10 mouse cellular contexts compared by ENCODE assay signal in genomic region chr19:40570726-40571125, GRCm38 (mm10). TPM values are rescaled to one million over a fixed set of nuclear protein-coding genes. Genes with fewer than 3 reads are reported as not detected.
DNase-seq lines count a peak whose midpoint lies in the region; ATAC-seq lines count a peak whose summit lies in the region.
"Had no signal": no experiment of that assay in that cellular context is flagged by ENCODE, and none has a peak within 500 bp of the region (broad histone marks: within the 10 kb centered on the region; RNA-seq: fewer than 3 reads in every experiment).

No protein-coding gene starts in this region.

- peaks cover 15% of the 10 kb centered on the region for H3K9me3 ChIP-seq in intestine, embryonic 14.5 days (ENCODE audit: control insufficient read depth, low read length)

- H3K4me2 ChIP-seq in intestine, embryonic 14.5 days (ENCODE audit: low read length) = no peak overlapping the region
- H3K4me2 ChIP-seq: forebrain, embryonic 15.5 days; lung, embryonic 14.5 days had no signal

- peak; percentile 70 for DNase-seq in ovary, adult 18-20 months (ENCODE audit: low spot score)
- DNase-seq in ovary, postnatal 14 days (ENCODE audit: low spot score) = no peak
- DNase-seq in intestine, embryonic 14.5 days (ENCODE audit: low spot score) = no peak
- DNase-seq in kidney, postnatal 25 days = peak; percentile 79 to 87
- no peak for DNase-seq in thymus, postnatal 0 days (ENCODE audit: low spot score)
- DNase-seq in left cerebral cortex, postnatal 14 days (ENCODE audit: low spot score in 2 of 2) = no peak
- no peak for DNase-seq in layer of hippocampus, adult 11-12 months (ENCODE audit: low spot score)
- DNase-seq: lung, embryonic 14.5 days; retina, postnatal 1 day had no signal

- ATAC-seq in intestine, embryonic 14.5 days (replicated peaks; ENCODE audit: low FRiP score, low TSS enrichment, low read depth) = peak; percentile 73; the same call in 1 of the 2 replicates
- ATAC-seq: forebrain, embryonic 15.5 days had no signal

- H3K9ac ChIP-seq in intestine, embryonic 14.5 days (ENCODE audit: low read length) = no peak overlapping the region
- H3K9ac ChIP-seq: forebrain, embryonic 15.5 days; lung, embryonic 14.5 days had no signal

- no peaks in the 10 kb centered on the region for H3K4me1 ChIP-seq in intestine, embryonic 14.5 days (replicated peaks; ENCODE audit: control insufficient read depth, insufficient read depth, low read length)
- H3K4me1 ChIP-seq: forebrain, embryonic 15.5 days had no signal

- no peaks in the 10 kb centered on the region for H3K27me3 ChIP-seq in intestine, embryonic 14.5 days (replicated peaks; ENCODE audit: control insufficient read depth, insufficient read depth, low read length)
- H3K27me3 ChIP-seq: forebrain, embryonic 15.5 days had no signal

- no peak overlapping the region for H3K4me3 ChIP-seq in intestine, embryonic 14.5 days (ENCODE audit: low read depth, low read length)
- H3K4me3 ChIP-seq: forebrain, embryonic 15.5 days had no signal

- WGBS in intestine, embryonic 14.5 days = 79% methylated on average over 9 of the region's 9 CpGs

- no peak overlapping the region for H3K27ac ChIP-seq in intestine, embryonic 14.5 days (ENCODE audit: low read depth)
- H3K27ac ChIP-seq: forebrain, embryonic 15.5 days had no signal

- intact Hi-C loops in left cerebral cortex, postnatal 14 days (cut with DNase I) = no loop called here

- H3K36me3 ChIP-seq in intestine, embryonic 14.5 days (ENCODE audit: control insufficient read depth, insufficient read depth, low read length) = peaks cover 94% of the 10 kb centered on the region

RNA-seq across cellular contexts. Expression of gene Aldh18a1, which starts 17.5 kb away (rescaled TPM):
- 119 and 127 TPM in 2 replicates for polyA plus RNA-seq in intestine, embryonic 14.5 days (2014; fragmentation: Nextera tagmentation; extraction: Ambion mirVana)
- polyA plus RNA-seq in thymus, postnatal 0 days (2015; fragmentation: Nextera tagmentation; extraction: Ambion mirVana) = 28.2 and 36.1 TPM in 2 replicates
- total RNA-seq in left cerebral cortex, postnatal 14 days (2021) = 10 to 100 TPM; 30.0 to 33.7 TPM

RNA-seq across cellular contexts. Expression of gene Tctn3, which starts 41.3 kb away (rescaled TPM):
- 11.8 and 12.7 TPM in 2 replicates for polyA plus RNA-seq in intestine, embryonic 14.5 days (2014; fragmentation: Nextera tagmentation; extraction: Ambion mirVana)
- polyA plus RNA-seq in thymus, postnatal 0 days (2015; fragmentation: Nextera tagmentation; extraction: Ambion mirVana) = 4.4 and 4.5 TPM in 2 replicates
- total RNA-seq in left cerebral cortex, postnatal 14 days (2021) = 10 to 100 TPM; 26.2 to 26.3 TPM

RNA-seq across cellular contexts. Expression of gene Entpd1, which starts 41.4 kb away (rescaled TPM):
- polyA plus RNA-seq in intestine, embryonic 14.5 days (2014; fragmentation: Nextera tagmentation; extraction: Ambion mirVana) = 10.6 and 11.7 TPM in 2 replicates
- 6.6 and 7.4 TPM in 2 replicates for polyA plus RNA-seq in thymus, postnatal 0 days (2015; fragmentation: Nextera tagmentation; extraction: Ambion mirVana)
- total RNA-seq in left cerebral cortex, postnatal 14 days (2021) = 10 to 100 TPM; 15.3 to 17.4 TPM

RNA-seq across cellular contexts. Expression of gene Sorbs1, which starts 57.1 kb away (rescaled TPM):
- polyA plus RNA-seq in intestine, embryonic 14.5 days (2014; fragmentation: Nextera tagmentation; extraction: Ambion mirVana) = 88.3 and 88.9 TPM in 2 replicates
- 15.8 and 16.1 TPM in 2 replicates for polyA plus RNA-seq in thymus, postnatal 0 days (2015; fragmentation: Nextera tagmentation; extraction: Ambion mirVana)
- total RNA-seq in left cerebral cortex, postnatal 14 days (2021) = 100 to 1,000 TPM; 108 to 126 TPM

Comparison
In these comparisons a context has a peak if more than half of its experiments do, and no peak if none do; other contexts are left out.
1. DNase-seq: peak in ovary, adult 18-20 months (single experiment) and kidney, postnatal 25 days (2 of 2); none in ovary, postnatal 14 days (single experiment), intestine, embryonic 14.5 days (single experiment), thymus, postnatal 0 days (single experiment), left cerebral cortex, postnatal 14 days (0 of 2) and layer of hippocampus, adult 11-12 months (single experiment).